Mouse (Mus musculus) 416B (cell line): ENCODE measurements around the gene Cox7b2.
A peak's percentile ranks its signal among the peaks of the same experiment; 100 is the strongest.
"Not testable (repeated sequence)": the region's sequence is repeated elsewhere in the genome, so short reads cannot be mapped to it uniquely, and the experiment has no call there.

ENCODE experiments used
- DNase-seq: peaks from one replicate; pipeline ENCODE4 v3.0.0; 2011; ENCODE audit warnings: low read depth

The Cox7b2 gene

DNA sequence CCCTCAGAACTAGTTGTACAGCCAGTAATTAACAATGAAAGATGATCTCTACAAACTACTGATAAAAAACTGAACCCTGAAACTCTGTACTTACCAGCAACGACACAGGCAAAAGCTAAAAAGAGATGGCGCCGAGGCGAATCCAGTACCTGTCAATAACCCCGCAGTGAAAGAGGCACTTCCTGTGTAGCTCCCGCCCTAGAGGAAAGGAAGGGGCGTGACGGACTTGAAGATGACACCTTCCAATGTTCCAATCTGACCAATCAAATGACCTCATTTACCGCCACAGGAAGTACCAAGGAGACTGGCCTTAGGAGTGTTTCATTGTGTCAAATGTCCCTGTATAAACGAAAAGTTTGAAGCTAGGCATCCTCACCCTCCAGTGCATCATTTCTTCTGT, at the start of gene Cox7b2:
Gene Cox7b2, minus strand, starts transcription at position 127 of the 400 bp plus-strand sequence.
- DNase-seq, result peak; percentile 10

DNA sequence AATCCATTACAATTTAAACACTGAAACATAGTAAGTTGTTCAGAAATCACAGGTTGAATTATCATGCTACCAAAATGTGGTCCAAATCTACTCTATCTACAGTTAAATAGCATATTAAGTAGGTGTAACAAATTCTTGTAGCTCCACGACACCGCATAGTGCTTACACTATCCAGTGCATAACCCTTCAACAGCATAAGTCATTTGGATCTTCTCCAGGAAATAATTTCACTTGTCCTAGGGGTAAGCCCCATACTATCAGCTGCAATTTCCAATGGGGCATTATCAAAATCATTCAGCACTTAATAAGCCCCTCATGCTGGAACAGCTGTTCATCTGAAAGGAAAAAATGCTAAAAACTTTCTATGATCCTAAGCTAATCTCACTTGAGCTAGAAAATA, 47.3 kb upstream of the Cox7b2 start:
- DNase-seq, result no peak

DNA sequence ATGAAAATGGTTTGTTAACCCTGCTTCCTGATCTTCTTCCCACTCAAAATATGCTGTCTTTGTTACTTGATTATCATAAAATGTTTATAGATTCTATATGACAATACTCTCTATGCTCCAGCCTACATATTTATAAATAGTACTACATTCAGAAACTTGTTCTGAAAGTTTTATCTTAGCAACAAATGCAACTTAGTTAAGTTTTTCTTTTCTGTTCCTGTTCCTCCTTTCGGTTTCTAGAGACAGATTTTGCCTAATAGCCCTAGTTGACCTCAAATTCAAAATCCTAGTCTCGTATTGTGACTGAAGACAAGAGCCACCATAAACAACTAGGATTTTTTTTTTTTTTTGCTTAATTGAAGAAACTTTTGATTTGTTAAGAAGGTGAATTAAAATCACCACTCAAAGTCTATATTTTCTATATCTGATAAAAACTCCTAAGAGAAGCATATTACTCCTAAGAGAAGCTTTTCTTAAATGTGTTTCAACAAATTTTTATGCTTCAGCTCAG, 45.8 kb upstream of the Cox7b2 start:
- no peak for DNase-seq

DNA sequence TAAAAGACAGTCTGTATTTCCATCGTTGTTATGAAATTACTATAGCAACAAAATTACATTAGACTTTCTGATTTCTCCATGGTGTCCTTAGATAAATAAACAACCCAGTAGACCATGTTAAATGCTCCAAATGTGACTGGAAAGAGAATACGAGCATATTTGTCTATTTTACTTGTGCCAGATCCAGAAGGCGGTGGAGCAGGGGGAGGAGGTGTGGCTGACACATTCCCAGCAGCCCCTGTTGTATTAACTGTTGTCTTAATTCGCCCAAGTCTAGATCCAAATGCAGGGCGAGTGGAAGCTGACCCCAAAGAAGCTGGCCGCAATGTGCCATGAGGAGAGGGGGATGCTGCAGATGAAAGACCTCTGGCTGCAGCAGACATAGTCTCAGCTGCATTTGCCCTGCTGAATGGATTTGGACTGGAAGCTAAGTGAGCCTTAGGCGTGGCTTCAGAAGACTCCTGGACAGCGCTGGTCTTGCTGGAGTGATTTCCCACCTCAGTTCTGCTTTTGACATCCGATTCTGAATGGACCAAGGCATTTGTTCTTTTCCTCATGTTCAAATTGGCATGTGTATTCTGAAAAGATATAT, 23.7 kb upstream of the Cox7b2 start:
- DNase-seq, result no peak

DNA sequence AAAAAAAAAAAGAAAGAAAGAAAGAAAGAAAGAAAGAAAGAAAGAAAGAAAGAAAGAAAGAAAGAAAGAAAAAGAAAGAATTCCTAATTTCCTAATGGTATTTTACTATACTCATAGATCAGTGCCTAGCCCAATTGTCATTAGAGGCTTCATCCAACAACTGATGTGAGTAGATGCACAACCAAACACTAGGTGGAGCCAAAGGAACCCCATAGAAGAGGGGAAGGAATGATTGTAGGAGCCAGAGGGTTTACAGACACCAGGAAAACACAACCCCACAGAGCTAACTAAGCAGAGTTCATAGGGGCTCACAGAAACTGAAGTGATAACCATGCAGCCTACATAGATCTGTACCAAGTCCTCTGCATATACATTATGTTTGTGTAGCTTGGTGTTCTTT, 2.5 kb downstream of the Cox7b2 start:
- peak; percentile 53 for DNase-seq

DNA sequence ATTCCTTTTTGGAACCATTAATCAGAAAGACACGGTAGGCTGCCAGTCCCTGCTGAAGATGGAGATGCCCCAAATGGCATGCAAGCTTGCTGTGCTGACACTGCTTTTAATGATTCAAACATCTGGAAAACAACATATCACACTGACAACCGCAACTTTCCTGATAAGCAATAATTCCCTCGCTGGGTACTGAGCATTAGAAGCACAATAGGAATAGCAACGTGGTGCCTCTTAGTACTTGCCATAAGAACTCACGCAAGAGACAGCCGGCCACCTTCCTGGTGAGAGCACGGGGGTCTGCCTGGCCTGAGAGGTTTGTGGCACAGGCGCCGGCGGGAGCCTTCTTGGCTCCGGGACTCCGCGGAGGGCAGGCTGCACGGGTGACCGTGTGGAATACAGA, 22.5 kb downstream of the Cox7b2 start:
- DNase-seq, result not testable (repeated sequence)

DNA sequence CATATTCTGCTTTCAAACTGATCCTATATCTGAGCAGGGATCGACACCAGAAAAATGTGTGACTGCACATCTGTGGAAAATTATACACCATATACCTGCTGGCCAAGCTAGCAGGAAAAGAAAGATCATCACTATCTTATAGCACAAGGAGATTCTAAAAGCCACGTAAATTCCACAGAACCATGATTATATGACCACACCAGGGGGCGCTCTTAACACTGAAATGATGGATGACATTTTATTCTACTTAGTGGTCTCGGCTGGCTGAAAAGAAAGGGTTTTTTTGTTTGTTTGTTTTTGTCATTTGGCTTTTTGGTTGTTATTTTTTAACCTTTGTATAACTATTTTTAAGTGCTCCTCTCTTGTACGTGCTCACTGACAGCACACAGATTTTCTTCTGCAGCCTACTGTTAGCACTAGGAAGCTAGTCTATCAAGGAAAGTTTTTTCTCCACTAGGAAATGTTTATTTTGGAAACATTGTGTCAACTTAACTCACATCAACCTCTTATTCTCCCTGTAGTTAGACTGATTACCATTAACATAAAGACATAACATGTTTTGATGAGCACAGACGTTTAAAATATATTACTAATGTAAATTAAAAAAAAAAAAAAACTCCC, 45.8 kb downstream of the Cox7b2 start:
- DNase-seq, result peak; percentile 61

DNA sequence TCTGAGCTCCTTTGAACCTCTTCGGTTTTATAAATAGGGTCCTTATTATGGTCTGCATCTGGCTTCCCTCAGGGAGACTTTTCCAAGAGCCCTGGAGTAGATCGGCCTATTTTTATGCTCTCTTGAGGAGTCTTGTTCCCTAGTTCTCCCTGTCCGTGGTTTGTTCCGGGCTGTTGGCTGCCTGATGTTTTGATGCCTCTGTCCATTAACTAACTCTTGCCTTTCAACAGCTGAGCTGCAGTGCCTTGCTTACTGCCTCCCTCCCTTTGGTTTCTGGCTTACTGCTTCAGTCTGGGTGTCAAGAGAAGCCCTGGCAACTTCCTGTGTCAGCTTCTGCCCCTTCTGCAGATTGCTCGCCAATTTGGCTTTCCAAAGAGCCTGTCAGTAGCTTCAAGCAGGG, 52.4 kb downstream of the Cox7b2 start:
- DNase-seq, result no peak

DNA sequence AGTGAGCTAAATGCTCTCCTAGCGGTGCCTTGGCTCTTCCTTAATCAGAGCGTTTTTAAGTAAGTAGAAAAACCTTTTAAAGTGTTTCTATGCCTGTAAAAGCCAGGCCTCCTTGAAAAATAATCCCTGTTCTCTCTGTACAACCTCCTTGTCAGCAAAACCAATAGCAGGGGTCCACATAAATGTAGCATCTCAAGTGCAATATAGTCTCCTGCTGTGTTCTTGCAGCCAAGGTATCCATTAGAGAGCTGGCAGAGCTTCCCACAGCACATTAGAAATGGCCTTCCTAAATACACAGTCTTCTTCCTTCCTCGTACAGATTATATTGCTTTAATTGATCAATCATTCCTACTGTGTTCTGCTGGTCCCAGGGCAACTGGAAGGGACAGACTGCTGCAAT, 91.0 kb downstream of the Cox7b2 start:
- DNase-seq, result no peak

DNA sequence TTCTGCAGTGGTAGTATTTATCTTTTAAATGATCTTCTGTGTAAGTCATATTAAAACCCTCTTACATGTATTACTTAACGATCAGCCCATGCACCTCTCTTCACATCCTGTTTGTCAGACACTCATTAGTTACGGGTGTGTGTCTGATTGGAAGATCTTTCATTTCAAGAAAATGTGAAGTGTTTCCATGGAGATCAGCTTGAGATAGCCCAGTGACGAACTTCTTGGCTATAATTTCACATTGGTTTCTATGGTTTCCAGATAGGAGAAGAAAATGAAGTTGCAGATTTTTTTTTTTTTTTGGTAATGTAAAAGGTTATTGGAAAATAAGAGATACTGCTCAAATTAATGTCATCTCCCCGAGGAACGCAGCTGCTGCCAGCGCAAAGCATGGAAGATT, 107.8 kb downstream of the Cox7b2 start:
- DNase-seq, result no peak
